Mouse (Mus musculus): ENCODE results near the gene Prss44. TPM values are rescaled to one million over a fixed set of nuclear protein-coding genes. Genes with fewer than 3 reads are reported as not detected.

Prss44 gene
- not detected for total RNA-seq (2018; cell fraction: chromatin; rRNA removed)
- not detected for total RNA-seq (2018; cell fraction: cytosol; rRNA removed)
- total RNA-seq (2018; cell fraction: nucleus; rRNA removed) = not detected
- polyA plus RNA-seq (2018) = not detected in 3 replicates

DNA sequence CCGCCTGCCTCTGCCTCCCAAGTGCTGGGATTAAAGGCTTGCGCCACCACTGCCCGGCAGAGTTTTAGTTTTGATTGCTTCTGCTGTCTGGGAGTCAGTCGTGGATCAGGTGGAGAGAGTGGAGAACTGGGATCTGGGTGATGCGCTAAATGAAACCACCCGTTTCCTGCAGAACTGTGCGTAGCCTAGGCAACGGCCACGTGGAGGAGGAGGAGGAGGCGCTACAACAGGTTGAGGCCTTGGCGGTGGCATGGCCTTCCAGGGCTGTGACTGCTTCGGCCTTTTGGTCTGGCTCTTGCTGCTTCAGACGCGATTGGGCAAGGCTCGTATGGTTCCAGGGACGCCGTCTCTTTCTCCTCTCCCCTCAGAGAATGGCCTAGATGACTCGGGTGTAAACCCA is at the start of gene Prss44:
Gene Prss44 (plus strand): TSS at position 206 of the 400 bp plus-strand sequence.
- H3K27ac ChIP-seq = no peak within 1 kb of the TSS
- no peak within 1 kb of the TSS for H3K4me3 ChIP-seq (ENCODE audit: inconsistent target)
- H3K79me2 ChIP-seq (ENCODE audit: inconsistent target) = no peaks in the 10 kb centered on the region
- H3K36me3 ChIP-seq (ENCODE audit: inconsistent target) = no peaks in the 10 kb centered on the region
- WGBS (ENCODE audit: missing documents) = 76% methylated on average over 17 of the region's 18 CpGs

DNA sequence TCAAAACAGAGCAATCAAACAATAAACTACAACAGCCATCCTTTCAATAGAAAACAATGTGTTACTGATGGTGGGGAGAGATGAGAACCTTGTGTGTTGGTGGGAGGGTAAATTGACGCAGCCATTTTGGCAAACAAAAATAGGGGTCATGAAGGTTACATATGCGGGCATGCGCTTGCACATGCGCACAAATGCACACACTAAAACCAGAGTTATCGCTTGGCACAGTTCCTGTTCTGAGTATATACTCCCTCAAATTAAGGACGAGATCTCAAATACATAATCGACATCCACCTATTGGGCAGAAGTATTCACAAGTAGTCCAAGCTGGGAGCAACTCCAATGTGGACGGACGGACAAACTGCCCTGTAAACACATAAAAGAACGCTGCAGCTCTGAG is 41.5 kb upstream of the Prss44 start:
- Histone ChIP-seq H3K79me2 (ENCODE audit: inconsistent target) (no peaks in the 10 kb centered on the region), H3K4me3 (ENCODE audit: inconsistent target) (no peak overlapping the region), H3K27ac (no peak overlapping the region), H3K36me3 (ENCODE audit: inconsistent target) (no peaks in the 10 kb centered on the region)
- 95% methylated on average over 10 of the region's 10 CpGs for WGBS (ENCODE audit: missing documents)

DNA sequence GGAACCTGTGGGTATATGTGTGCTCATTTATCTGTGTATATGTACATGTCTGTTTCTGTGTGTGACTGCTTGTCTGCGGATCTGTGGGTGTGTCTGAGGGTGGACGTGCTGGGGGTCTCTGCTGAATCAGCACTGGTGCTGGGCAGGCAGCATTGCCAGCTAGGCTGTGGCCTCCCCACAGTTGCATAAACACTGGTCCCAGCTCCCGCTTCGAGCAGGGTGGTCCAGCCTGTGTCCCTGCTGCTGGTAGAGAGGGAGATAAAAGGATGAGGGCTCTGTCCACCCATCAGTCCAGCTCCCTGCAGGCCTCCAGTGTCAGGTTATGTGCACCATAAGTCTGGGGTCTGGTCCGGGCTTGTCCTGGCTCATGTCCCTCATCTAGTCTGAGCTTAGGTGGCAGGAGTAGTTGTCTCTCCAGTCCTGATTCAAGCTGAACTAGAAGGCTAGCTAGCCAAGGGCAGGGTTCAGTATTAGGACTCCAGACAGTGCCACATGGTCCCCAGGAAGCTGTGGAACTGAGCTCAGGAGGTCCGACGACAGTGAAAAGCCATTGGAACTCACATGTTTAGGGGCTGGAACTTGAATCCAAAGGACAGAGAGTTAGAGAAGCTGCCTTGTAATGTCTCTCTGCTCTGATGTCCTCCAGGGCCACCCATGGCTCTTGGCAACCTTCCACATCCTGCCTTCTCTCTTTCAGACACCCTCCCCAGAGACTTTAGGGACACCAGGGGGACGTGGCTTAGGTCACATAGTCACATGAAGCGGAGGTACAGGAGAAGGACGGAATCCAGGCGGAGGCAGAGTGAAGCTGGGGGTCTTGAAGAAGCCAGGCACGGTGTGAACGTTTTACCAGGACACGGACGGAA is 39.2 kb upstream of the Prss44 start:
- Histone ChIP-seq H3K4me3 (ENCODE audit: inconsistent target) (no peak overlapping the region), H3K79me2 (ENCODE audit: inconsistent target) (no peaks in the 10 kb centered on the region), H3K27ac (no peak overlapping the region), H3K36me3 (ENCODE audit: inconsistent target) (no peaks in the 10 kb centered on the region)
- WGBS (ENCODE audit: missing documents) = 88% methylated on average over 15 of the region's 15 CpGs

DNA sequence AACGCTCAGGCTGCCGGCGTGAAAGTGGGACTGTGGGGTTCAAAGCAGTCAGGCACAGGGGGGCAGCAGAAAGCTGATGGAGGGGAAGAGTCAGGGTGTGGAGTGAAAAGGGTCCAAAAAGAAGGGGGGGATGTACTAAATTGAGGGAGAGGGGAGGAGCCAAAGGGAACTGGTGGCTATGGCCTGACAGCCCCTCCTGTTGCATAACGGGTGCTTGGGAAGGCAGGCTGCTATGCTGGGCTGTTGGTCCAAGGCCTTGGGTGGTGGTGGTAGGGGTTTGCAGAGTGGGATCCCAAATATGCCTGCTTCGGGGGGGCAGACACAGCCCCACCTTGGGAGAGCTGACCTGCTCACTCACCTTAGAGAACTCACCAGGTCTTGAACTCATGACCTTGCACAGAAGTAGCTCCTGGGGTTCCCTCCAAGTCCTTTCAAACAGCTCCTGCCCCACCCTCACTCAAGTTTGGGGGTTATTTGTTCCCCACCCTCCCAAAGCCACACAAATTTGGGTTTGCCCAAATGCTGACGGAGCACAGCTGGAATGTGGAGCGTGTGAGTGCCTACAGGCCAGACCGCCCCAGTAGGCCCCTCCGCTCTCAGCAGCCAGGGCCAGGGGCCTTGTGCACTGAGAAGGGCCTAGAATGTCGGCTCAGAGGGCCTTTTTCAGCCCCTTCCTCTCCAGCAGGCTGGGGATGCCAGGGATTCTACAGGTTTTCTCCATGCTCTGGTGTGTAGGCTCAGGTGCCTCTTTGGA is 38.3 kb upstream of the Prss44 start:
- H3K79me2 ChIP-seq (ENCODE audit: inconsistent target) = no peaks in the 10 kb centered on the region
- H3K27ac ChIP-seq = no peak overlapping the region
- H3K4me3 ChIP-seq (ENCODE audit: inconsistent target) = no peak overlapping the region
- H3K36me3 ChIP-seq (ENCODE audit: inconsistent target) = no peaks in the 10 kb centered on the region
- 91% methylated on average over 10 of the region's 10 CpGs for WGBS (ENCODE audit: missing documents)

DNA sequence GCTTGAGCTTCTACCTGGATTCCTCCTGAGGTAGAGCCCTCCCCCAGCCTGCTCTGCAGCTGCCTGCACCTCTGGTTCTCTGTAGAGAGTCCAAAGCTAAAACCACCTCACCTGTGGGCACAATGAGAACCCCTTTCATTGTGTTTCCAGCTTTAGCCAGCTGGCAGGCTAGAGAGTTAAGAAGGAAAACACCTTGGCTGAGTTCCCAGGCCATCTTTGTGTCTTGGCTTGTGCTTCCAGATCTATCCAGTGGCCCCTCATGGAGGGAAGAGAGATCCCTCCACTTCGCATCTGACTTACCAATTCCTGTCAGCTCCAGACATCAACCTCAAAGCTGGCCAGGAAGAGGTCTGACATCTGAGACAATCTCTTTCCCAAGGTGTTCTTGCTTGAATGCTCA is 35.7 kb upstream of the Prss44 start:
- Histone ChIP-seq H3K27ac (no peak overlapping the region), H3K36me3 (ENCODE audit: inconsistent target) (no peaks in the 10 kb centered on the region), H3K79me2 (ENCODE audit: inconsistent target) (no peaks in the 10 kb centered on the region), H3K4me3 (ENCODE audit: inconsistent target) (no peak overlapping the region)
- 92% methylated on average over 1 of the region's 1 CpGs for WGBS (ENCODE audit: missing documents)

DNA sequence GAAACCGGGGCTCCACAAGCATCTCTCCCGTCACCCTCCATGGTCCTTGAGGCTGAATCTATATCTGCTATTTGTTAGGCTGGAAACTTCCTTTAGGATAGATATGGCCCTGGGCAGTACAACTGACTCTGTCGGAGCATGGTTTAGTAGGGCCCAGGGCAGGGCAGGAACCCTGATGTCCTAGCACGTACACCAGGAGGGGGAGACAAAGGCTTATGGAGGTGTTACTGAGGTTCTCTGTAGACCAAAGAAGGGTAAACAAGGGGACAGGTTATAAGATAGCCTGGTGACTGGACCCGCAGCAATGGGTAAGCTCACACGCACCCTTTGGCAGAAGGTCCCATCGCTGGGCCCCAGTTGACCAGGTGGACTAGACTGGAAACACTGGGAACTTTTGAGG is 35.2 kb upstream of the Prss44 start:
- Histone ChIP-seq H3K27ac (no peak overlapping the region), H3K36me3 (ENCODE audit: inconsistent target) (no peaks in the 10 kb centered on the region), H3K79me2 (ENCODE audit: inconsistent target) (no peaks in the 10 kb centered on the region), H3K4me3 (ENCODE audit: inconsistent target) (no peak overlapping the region)
- 91% methylated on average over 7 of the region's 7 CpGs for WGBS (ENCODE audit: missing documents)

DNA sequence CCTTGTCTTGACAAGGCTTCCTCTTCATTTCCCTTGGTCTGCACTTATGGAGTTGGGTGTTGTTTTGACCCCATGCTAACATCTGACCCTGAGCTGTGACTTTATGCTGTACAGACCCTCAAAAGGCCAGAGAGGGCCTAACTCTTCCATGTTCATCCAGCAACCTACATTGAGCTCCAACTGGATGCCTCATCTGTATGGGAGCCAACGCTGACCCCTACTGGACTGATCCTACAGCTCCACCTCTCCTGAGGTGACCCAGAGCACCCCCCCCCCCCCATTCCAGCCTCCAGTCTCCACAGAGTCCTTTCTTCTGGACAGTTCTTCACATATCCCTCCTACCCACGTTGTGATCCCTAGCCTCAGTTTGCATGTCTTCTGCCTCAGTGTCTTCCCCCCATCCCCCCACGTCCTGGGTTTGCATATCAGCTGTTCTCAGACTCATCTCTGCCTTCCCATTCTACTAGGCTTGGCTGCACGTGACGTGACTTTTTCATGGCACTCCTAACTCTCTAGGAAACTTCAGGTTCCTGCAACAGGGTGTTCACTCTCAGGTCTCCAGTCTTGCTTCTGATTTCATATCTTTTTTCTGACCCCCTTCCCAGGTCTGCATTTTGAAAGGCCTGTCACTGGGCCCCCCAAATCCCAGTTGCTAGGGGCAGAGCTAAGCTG is 34.4 kb upstream of the Prss44 start:
- Histone ChIP-seq H3K79me2 (ENCODE audit: inconsistent target) (no peaks in the 10 kb centered on the region), H3K36me3 (ENCODE audit: inconsistent target) (no peaks in the 10 kb centered on the region), H3K27ac (no peak overlapping the region), H3K4me3 (ENCODE audit: inconsistent target) (no peak overlapping the region)
- 72% methylated on average over 5 of the region's 5 CpGs for WGBS (ENCODE audit: missing documents)

DNA sequence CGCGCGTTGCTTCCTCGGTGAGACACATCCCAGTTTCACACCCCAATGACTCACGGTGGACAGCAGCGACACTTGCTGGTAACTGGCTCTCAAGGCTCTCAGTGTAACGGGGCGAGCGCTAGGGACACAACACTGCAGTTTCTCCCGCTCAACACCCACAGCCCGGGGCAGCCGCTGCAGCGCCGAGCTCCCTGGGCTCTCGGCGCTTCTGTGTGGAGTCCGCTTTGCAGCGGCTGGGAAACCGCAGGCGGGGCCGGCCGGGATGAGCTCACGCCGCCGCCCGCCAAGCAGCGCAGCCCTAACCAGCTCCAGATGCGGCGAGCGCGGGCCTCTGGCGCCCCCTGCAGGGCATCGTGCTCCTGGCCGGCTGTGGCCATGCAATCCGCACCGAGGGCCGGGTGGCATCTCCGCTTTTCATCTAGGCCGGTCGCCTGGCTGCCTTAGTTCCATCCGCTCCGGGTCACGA is 32.5 kb upstream of the Prss44 start:
- no peaks in the 10 kb centered on the region for H3K79me2 ChIP-seq (ENCODE audit: inconsistent target)
- peak overlapping the region; percentile 17 for H3K4me3 ChIP-seq (ENCODE audit: inconsistent target)
- peak overlapping the region; percentile 7; the same call in 1 of the 2 replicates for H3K27ac ChIP-seq
- H3K36me3 ChIP-seq (ENCODE audit: inconsistent target) = no peaks in the 10 kb centered on the region
- WGBS (ENCODE audit: missing documents) = under 1% methylated on average over 43 of the region's 43 CpGs

DNA sequence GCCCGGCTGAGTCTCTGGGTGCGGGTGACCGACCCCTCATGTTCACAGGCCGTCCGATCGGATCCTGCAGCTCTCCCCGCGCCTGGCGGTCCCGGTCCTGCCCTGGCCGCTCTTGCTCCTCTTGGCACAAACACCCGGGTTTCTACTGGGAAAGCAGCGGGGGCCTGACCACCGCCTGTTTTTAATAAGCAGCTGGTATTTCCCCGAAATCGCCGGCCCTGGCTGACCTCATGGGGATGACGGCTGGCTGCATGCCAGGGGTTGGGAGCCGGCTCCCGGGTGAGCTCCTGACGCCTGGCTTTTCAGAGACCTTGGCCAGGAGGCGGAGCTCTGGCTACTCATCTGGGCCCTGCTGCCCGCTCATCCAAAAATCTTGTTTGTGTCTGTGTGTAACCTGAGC is 32.1 kb upstream of the Prss44 start:
- H3K4me3 ChIP-seq (ENCODE audit: inconsistent target) = peak overlapping the region; percentile 5; the same call in 1 of the 2 replicates
- H3K36me3 ChIP-seq (ENCODE audit: inconsistent target) = no peaks in the 10 kb centered on the region
- 7% methylated on average over 23 of the region's 23 CpGs for WGBS (ENCODE audit: missing documents)
- no peaks in the 10 kb centered on the region for H3K79me2 ChIP-seq (ENCODE audit: inconsistent target)
- no peak overlapping the region for H3K27ac ChIP-seq

DNA sequence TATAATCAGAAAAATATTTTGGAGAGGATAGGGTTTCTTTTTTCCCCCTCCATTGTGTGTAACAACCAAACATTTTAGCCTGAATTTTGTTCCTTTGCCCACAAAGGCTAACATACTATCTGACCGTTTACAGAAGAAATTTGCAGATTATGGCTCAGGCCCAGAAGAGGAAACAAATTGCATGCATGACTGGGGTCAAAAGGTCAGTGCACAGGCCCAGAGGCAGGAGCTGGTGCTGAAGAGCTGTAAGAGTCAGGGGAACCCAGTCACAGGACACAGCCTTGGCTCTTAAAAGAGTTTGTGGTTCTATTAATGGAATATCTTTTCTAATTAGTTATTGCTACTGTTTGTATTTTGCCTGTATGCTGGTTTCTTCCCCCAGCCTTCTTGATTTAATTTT is 30.2 kb upstream of the Prss44 start:
- Histone ChIP-seq H3K79me2 (ENCODE audit: inconsistent target) (no peaks in the 10 kb centered on the region), H3K4me3 (ENCODE audit: inconsistent target) (no peak overlapping the region), H3K36me3 (ENCODE audit: inconsistent target) (no peaks in the 10 kb centered on the region), H3K27ac (no peak overlapping the region)
- WGBS (ENCODE audit: missing documents) = 36% methylated on average over 1 of the region's 1 CpGs

DNA sequence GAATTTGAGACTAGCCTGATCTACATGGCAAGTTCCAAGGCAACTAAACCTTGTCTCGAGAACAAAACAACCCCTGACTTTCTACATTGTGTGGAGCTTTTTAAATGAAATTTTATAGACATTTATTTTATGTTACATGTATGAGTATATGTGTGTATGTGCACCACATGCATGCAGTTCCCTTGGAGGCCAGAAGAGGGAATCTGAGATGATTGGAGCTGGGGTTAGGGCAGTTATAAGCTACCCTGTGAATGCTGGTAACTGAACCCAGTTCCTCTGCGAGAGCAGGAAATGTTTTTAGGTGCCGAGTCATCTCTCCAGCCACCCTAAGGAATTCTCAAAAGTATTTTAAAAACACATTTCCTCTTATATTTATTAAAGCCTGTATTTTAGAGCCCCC is 25.6 kb upstream of the Prss44 start:
- Histone ChIP-seq H3K79me2 (ENCODE audit: inconsistent target) (no peaks in the 10 kb centered on the region), H3K36me3 (ENCODE audit: inconsistent target) (no peaks in the 10 kb centered on the region), H3K4me3 (ENCODE audit: inconsistent target) (no peak overlapping the region), H3K27ac (no peak overlapping the region)
- WGBS (ENCODE audit: missing documents) = 76% methylated on average over 3 of the region's 3 CpGs

DNA sequence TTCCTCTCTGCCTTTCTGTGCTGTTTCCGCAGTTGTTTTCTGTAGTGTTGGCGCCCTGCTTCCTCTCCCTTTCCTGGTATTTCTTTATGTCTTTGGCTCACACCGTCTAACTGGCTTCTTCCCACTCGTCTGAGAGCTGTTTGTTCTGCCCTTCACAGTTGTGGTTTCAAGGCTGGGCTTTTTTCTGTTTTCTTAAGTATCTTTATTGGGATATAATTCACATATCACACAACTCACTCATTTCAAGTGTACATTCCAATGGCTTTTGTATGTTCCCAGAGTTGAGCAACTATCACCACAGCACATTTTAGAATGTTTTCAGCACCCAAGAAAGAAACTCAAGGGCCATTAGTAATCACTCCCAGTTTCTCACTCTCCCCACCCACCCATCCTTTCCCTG is 23.3 kb upstream of the Prss44 start:
- no peaks in the 10 kb centered on the region for H3K36me3 ChIP-seq (ENCODE audit: inconsistent target)
- WGBS (ENCODE audit: missing documents) = 69% methylated on average over 4 of the region's 4 CpGs
- no peaks in the 10 kb centered on the region for H3K79me2 ChIP-seq (ENCODE audit: inconsistent target)
- no peak overlapping the region for H3K27ac ChIP-seq
- H3K4me3 ChIP-seq (ENCODE audit: inconsistent target) = no peak overlapping the region

DNA sequence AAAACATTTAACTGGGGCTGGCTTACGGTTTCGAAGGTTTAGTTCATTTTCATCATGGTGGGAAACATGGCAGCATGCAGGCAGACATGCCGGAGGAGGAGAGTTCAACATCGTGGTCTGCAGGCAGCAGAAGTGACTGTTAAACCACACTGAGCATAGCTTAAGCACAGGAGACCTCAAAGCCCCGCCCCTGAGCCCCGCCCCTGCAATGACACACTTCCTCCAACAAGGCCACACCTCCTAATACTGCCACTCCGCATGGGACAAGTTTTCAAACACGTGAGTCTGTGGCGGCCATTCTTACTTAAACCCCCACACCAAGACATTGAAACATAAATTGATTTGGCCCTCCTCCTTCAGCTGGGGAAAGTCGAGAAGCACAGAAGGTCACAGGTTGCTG is 16.8 kb upstream of the Prss44 start:
- Histone ChIP-seq H3K27ac (no peak overlapping the region), H3K79me2 (ENCODE audit: inconsistent target) (no peaks in the 10 kb centered on the region), H3K4me3 (ENCODE audit: inconsistent target) (no peak overlapping the region), H3K36me3 (ENCODE audit: inconsistent target) (no peaks in the 10 kb centered on the region)
- whole genome bisulfite sequencing (ENCODE audit: missing documents) = 66% methylated on average over 9 of the region's 10 CpGs

DNA sequence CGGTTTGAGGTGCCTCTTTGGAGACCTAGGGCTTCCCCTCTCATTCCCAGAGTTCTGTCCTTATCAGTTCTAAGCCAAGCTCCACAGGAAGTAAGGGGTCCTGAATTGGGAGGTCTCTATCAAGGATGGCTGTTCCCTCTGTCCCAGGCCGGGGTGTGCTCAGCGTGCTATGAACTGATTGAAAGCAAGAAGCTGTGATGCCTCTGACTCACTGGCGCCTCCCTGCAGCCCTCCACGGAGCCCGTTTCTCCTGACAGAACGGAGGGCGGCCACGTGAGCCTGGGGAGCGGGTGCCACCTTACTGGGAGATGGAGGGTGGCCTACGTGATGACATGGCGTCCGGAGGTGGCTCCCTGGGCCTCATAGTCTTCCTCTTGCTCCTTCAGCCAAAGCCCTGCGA is 15.9 kb upstream of the Prss44 start, which contains the start of gene Prss42:
Gene Prss42 (plus strand): TSS at position 301 of the 400 bp plus-strand sequence.
- H3K36me3 ChIP-seq (ENCODE audit: inconsistent target) = no peaks in the 10 kb centered on the region
- no peak within 1 kb of the TSS for H3K27ac ChIP-seq
- WGBS (ENCODE audit: missing documents) = 96% methylated on average over 14 of the region's 14 CpGs
- H3K79me2 ChIP-seq (ENCODE audit: inconsistent target) = no peaks in the 10 kb centered on the region
- no peak within 1 kb of the TSS for H3K4me3 ChIP-seq (ENCODE audit: inconsistent target)

Measured in macrophage (primary cell).